Mouse (Mus musculus) left cerebral cortex, adult 2 months (tissue): ENCODE results near the gene S1pr4. TPM values are rescaled to one million over a fixed set of nuclear protein-coding genes. Genes with fewer than 3 reads are reported as not detected.
A peak's percentile ranks its signal among the peaks of the same experiment; 100 is the strongest.

Source experiments
- DNase-seq, 2 experiments: peaks; one replicate each; pipeline ENCODE4 v3.0.0; 2021 to 2022; ENCODE audit warnings: low spot score in 2 of 2, mixed read lengths in 1 of 2; ENCODE audit errors: extremely low spot score in 1 of 2
- H3K27ac ChIP-seq: fragments of 200-600 bp; 2 replicates; pipeline ENCODE4 v1.8.1; 2022
- H3K4me3 ChIP-seq: fragments of 200-600 bp; 2 replicates; pipeline ENCODE4 v1.8.1; 2022
- CTCF ChIP-seq: fragments of 200-600 bp; IDR thresholded peaks from 2 replicates; pipeline ENCODE4 v1.8.1; 2022; ENCODE audit warnings: antibody characterized with exemption, mild to moderate bottlenecking, moderate library complexity
- intact Hi-C: fragments of 180-260 bp; cut with DNase I; formaldehyde crosslinking; loops from one replicate; pipeline ENCODE4 v1.15.1; 2025
- total RNA-seq, 2 experiments: library from RNA; stranded (reverse); gene quantifications; 2 replicates each; pipeline ENCODE4 v1.2.3; 2021

Gene S1pr4
- total RNA-seq, 2 experiments from 2014 or later: 0.56 to 0.70 TPM

DNA sequence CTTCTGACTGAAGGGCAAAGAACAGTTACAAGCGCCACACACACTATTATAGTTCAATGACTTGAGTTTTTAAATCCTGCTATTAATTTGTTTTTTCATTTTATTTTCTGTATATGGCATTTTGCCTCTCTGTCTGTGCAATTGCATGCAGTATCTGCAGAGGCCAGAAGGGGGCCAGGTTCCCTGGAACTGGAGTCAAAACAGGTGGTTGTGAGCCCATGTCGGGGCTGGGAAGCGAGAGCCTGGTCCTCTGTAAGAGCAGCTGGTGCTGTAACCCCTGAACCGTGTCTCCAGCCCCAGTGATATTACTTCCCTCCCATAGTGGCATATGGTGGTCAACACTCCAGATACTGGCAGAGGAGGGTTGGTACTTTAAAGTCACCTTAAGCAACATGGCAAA is 18.6 kb upstream of the S1pr4 start:
- DNase-seq: peak in 1 of 2 experiments; percentile 58
- Histone ChIP-seq H3K4me3 (no peak overlapping the region), H3K27ac (no peak overlapping the region)
- peak; percentile 81 for TF ChIP-seq CTCF
- intact Hi-C loops: no loop called here

DNA sequence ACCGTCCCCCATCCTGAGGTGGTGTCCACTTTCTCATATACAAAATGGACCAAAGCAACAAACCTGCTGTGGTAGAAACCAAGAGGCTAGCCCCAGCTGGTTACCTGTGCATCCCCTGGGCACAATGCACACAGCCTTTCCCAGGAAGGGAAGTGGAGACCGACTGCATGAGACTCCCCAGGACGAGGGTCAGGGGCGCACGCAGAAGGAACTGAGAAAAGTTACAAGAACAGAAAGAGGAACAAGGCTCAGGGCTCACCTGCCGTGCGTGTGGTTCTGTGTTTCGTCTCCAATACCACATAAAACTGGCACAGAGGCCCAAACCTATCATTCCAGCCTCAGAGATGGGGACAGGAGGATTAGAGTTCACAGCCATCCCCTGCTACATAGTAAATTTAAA is 17.3 kb upstream of the S1pr4 start:
- Histone ChIP-seq H3K27ac (no peak overlapping the region), H3K4me3 (no peak overlapping the region)
- DNase-seq: no peak
- intact Hi-C loops: no loop called here
- no peak for TF ChIP-seq CTCF

DNA sequence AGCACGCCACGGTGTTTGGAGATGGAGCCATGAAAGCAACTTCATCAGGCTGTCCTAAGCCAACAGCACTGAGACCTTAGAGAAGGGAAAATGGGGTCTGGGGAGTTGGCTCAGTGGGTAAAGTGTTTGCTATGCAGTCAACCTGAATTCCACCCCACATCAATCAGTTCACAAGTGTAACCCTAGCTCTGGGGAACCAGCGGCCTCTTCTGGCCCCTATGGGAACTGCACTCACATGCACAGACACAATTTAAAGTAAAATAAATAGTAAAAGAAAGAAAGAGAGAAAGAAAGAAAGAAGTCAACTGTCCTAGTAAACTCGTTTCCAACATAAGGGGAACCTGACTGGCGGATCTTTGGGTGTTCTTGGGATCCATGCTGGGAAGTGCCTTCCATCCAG is 13.9 kb upstream of the S1pr4 start:
- intact Hi-C loops: no loop called here
- TF ChIP-seq CTCF: no peak; the same call in 1 of the 2 replicates
- no peak overlapping the region for H3K27ac ChIP-seq
- DNase-seq: no peak
- H3K4me3 ChIP-seq: no peak overlapping the region

DNA sequence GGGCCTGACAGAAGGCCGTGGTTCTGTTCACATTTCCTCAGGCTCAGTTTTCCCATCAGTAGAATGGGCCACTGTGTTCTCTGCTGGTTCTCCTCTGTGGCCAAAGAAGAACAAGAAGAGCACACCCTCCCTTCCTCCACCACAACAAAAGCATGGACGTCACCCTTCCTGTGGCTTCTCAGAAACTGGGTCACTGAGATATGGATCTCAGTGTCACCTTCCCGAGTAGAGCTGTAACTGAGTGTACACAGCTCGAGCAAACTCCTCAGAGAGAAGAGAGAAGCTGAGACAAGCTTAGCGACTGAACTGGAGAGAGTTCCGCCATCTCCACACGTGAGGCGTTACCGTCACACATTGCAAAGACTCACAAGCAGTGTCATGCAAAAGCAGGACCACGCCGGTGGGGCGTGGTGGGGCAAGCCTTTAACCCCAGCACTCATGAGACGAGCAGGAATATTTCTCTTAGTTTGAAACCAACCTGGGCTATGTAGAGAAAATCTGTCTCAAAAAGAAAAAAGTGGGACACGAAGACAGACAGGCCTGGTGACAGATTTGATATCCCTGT is 10.4 kb upstream of the S1pr4 start:
- intact Hi-C loops: no loop called here
- no peak for TF ChIP-seq CTCF
- no peak for DNase-seq
- Histone ChIP-seq H3K4me3 (no peak overlapping the region), H3K27ac (no peak overlapping the region)

DNA sequence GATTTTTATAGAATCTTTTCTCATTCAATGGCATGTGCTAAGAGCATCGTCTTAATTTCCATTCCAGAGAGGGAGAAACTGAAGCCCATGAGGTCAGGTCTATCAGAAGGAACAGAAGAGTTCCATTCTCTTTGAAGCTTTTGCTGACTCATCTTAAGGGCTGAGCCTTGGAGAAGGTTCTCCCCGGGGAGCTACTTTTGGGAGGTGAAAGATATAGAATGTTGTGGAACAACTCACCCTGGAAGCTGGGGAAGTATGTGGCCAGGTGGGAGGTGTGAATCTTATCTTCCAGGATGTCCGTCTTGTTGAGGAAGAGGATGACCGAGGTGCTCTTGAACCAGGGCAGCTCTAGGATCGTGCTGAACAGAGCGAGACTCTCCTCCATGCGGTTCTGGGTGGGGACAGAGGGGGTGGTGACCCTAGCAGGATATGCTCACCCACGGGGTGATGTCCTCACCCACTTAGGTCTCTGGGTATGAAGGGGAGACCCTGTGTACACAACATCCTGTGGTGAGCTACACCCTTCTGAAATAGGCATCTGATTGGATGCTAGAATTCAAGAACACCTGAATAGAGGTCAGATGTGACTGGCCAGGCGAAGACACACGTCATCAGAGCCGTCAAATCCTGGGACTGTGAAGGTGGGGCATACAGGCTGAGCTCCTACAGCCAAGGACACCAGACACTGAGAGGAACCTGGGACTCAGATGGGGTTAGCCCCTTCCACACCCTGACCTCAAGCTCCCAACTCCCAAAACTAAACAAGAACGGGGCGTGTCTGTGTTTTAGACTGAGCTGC is 8.0 kb upstream of the S1pr4 start:
- intact Hi-C loops: loop anchor here (2.0 kb wide), 1 partner anchor 13 kb away; no protein-coding TSS in a partner anchor
- no peak overlapping the region for H3K4me3 ChIP-seq
- no peak overlapping the region for H3K27ac ChIP-seq
- TF ChIP-seq CTCF: no peak
- no peak for DNase-seq

DNA sequence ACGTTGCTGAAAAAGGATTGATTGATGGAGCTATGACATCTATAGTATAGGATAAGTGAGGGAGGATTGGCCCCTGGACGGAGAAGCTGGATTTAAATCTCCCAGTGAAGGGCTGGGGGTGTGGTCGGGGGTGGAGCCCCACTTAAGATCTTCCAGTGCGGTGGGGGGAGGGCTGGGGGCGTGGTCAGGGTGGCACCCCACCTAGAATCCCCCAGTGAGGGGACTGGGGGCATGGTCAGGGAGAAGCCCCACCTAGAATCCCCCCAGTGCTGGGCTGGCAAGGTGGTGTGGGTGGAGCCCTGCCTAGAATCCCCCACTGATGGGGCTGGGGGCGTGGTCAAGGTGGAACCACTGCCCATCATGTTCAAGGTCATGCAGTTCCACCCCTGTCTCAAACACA is 7.2 kb upstream of the S1pr4 start:
- no peak for TF ChIP-seq CTCF
- intact Hi-C loops: loop anchor here (2.0 kb wide), 1 partner anchor 14 kb away; no protein-coding TSS in a partner anchor

DNA sequence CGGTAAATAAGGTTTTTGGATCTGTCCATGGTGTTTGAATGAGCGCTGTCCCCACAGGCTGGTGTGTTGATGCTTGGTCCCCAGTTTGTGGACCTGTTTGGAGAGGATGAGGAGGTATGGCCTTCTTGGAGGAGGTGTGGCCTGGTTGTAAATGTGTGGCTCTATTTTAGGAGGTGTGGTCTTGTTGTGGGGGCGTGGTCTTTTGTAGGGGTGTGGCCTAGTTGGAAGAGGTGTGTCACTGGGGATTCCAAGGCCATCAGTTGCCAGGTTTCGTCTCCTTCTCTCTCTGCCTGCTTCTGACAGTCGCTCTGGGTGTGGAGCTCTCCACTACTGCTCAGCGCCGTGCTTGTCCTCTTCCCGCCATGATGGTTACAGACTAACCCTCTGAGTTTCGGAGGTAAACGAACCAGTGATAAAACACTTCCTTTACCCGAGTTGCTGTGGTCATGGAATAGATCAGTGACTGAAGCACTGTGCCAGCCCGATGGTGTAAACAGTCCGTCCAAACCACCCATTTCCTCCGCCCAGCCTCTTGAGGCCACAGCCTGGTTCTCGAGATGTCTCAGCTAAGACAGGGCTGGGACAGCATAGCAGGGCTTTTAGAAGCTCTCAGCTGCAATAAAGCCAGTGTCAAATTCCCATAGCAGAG is 5.2 kb upstream of the S1pr4 start:
- no peak for DNase-seq
- intact Hi-C loops: loop anchor here (2.0 kb wide), 1 partner anchor 666 kb away; no protein-coding TSS in a partner anchor
- no peak overlapping the region for H3K4me3 ChIP-seq
- H3K27ac ChIP-seq: no peak overlapping the region
- no peak for TF ChIP-seq CTCF

More for the DNA sequence above, 7.2 kb upstream of the S1pr4 start:
- no peak for DNase-seq
- H3K27ac ChIP-seq: no peak overlapping the region
- H3K4me3 ChIP-seq: no peak overlapping the region

DNA sequence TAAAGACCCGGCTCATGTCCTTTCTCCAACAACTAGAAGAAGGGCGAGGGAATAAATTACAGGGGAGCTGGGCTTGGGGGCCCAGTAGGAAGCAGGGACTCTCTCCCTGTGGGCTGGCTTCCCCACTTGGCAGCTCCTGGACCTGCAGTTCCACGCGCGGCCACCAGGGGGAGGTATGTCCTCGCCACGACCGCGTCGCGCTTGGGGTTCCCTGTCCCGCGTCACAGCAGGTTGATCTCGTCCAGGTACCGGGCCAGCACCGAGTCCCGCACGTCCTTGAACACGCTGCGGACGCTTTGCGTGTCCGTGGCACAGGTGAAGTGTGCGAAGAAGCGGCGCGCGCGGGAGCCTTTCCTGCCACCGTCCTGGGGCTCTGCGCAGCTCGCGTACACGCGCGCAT is 2.7 kb upstream of the S1pr4 start:
- DNase-seq: peak; percentile 88 to 95
- intact Hi-C loops: loop anchor here (1.0 kb wide), 3 partner anchors 24 to 103 kb away; no protein-coding TSS in a partner anchor
- peak; percentile 100 for TF ChIP-seq CTCF
- no peak overlapping the region for H3K27ac ChIP-seq
- H3K4me3 ChIP-seq: peak overlapping the region; percentile 50

DNA sequence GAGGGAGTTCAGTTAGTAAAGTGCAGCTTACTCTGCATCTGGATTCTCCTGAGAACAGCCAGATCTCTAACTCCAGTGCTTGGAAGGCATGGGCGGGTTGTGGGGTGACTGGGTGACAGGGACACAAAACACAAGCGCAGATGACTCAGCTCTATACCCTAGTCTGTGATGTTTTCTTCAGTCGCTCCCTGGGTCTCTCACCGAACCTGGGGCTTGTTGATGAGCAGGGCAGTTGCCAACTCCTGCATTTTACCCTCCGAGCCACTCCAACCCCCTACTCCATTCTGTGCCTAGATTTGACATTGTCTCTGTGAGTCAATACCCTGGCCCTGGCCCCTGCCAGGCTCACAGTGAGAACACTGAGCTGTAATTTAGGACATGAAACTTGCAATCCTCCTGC is 1.9 kb upstream of the S1pr4 start:
- no peak for TF ChIP-seq CTCF
- intact Hi-C loops: loop anchor here (1.0 kb wide), 3 partner anchors 24 to 103 kb away; no protein-coding TSS in a partner anchor
- DNase-seq: no peak

DNA sequence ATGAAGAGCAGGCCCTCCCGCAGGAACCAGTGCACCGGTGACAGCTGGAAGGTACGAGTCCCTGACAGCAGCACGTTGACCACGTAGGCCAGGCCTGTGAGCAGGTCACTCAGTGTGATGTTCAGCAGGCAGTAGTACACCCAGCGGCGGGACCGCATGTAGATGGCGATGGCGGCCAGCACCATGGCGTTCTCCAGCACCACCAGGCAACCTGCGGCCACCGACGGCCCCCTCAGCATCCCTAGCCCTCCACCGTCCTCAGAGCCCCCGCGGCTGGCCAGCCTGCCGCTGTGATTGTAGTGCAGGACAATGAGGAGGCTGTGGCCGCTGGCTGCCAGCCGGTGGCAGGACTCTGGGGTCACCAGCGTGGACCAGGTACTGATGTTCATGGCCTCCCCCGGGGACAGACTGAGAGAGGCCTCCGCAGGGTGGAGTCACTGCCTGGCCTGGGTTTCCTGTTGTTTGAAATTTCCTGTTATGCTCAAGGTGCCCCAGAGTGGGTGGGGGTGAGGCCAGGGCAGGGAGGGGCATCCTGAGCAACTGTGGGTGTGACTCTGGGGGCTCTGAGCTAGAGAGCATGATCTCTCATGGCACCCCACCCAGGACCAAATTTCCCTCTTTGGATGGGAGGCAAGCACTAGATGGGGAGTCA is 556 bp downstream of the S1pr4 start:
- Histone ChIP-seq H3K4me3 (no peak overlapping the region), H3K27ac (peak overlapping the region; percentile 47; the same call in 1 of the 2 replicates)
- no peak for TF ChIP-seq CTCF
- DNase-seq: no peak
- intact Hi-C loops: no loop called here

More for the DNA sequence above, 1.9 kb upstream of the S1pr4 start:
- H3K27ac ChIP-seq: no peak overlapping the region
- no peak overlapping the region for H3K4me3 ChIP-seq

DNA sequence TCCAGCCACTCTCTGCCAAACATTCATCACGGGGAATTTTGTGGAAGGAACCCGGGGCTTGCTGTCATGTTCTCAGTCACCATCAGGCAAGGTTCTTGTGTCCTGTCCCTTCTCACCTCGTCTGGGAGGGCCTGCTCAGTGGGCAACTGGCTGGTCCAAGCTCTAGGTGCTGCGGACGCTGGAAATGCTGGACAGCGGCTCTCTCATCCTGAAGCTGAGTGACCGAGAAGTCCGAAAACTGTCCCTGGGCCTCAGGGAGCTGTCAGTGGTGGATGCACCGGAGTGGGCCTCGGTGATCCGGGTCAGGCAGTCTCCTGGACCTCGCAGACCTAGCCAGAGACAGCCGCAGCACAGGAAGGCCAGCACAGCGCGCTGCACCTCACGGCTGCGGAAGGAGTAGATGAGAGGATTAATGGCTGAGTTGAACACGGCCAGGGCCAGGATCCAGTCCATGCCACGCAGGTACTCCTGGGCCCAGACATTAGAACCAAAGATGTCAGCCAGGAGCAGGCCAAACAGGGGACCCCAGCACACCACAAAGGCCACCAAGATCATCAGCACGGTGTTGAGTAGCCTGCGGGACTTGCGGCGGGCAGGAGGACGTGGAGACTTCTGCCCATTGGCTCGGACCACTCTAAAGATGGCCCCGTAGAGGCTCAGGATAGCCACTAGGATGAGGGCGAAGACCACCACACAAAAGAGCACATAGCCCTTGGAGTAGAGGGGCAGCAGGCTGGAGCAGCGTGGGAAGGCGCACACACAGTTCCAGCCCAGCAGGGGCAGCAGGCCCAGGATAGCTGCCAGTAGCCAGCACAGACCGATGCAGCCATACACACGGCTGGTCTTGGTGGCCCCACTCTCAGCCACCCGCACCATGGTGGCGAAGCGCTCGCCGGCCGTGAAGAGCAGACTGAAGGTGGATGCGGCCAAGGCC is 1.3 kb downstream of the S1pr4 start:
- TF ChIP-seq CTCF: no peak
- Histone ChIP-seq H3K27ac (peak overlapping the region; percentile 47; the same call in 1 of the 2 replicates), H3K4me3 (no peak overlapping the region)
- intact Hi-C loops: no loop called here
- DNase-seq: no peak
